Mouse (Mus musculus): ENCODE measurements around the gene Hyls1.

Hyls1 gene

GRCm38 (mm10) chr9:35543099-35543860 lies 26.9 kb downstream of the Hyls1 start:
- no peak for DNase-seq

- DNase-seq, result no peak
Measured at GRCm38 (mm10) chr9:35541941-35542340, 28.3 kb downstream of the Hyls1 start.

GRCm38 (mm10) chr9:35541488-35541887 lies 28.7 kb downstream of the Hyls1 start:
- DNase-seq, result peak; percentile 80

- DNase-seq, result no peak
Measured at GRCm38 (mm10) chr9:35541024-35541423, 29.2 kb downstream of the Hyls1 start.

GRCm38 (mm10) chr9:35539001-35539750 lies 31.0 kb downstream of the Hyls1 start:
- no peak for DNase-seq

DNA sequence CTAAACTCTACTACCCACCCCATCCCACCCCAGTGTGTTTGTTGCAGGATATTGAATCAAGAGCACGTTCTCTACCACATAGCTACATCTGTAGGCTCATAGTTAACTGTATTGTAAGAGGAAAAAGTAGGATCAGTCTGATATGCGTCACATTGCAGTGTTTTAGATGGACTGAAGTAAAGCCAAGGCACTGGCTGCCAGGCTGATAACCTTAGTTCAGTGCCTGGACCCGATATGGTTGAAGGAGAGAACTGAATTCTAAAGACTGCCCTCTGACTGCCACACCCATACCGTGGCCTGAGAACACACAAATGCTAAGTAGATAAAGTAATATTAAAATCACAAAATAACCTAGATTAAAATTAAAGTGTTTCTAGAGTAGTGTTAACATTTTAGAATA lies 34.3 kb downstream of the Hyls1 start:
- DNase-seq, result no peak

DNA sequence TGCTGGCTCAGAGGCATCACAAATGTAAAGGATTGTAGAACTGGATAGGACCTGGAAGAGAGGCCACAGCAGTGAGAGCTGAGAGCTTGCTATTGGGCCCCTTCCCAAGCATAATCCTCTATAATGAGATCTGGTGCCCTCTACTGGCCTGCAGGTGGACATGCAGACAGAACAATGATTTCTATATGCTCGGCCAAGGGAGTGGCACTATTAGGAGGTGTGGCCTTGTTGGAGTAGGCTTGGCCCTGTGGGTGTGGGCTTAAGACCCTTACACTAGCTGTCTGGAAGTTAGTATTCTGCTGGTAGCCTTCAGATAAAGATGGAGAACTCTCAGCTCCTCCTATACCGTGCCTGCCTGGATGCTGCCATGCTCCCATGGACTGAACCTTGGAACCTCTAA lies 35.1 kb downstream of the Hyls1 start:
- DNase-seq, result peak; percentile 62

- no peak for DNase-seq
Measured at GRCm38 (mm10) chr9:35533266-35533665, 36.9 kb downstream of the Hyls1 start.

- DNase-seq, result no peak
Measured at GRCm38 (mm10) chr9:35529796-35530195, 40.4 kb downstream of the Hyls1 start.

GRCm38 (mm10) chr9:35529141-35529540 lies 41.1 kb downstream of the Hyls1 start:
- no peak for DNase-seq

DNA sequence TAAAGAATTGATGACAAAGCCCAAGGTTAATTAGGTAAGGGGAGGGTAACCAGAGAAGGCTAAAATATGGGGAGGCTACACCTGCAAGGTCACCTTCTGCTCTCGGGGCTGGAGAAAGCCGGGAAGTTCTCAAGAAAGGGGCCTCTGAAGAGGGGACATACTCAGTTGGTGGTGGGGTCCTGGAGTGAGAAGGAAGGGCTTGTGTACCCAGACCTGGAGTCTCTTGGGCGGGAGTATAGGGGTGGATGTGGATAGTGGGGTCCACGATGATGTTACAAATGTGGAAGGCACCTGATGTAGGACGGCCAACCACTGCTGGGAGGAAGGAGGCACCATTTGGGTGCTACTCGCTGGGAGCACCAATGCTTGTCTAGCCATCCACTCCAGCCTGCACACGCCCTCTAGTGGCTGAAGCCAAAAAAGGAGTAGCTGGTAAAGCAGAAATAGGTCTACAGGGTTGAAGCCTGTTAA lies 46.2 kb downstream of the Hyls1 start:
- peak; percentile 79 for DNase-seq

DNA sequence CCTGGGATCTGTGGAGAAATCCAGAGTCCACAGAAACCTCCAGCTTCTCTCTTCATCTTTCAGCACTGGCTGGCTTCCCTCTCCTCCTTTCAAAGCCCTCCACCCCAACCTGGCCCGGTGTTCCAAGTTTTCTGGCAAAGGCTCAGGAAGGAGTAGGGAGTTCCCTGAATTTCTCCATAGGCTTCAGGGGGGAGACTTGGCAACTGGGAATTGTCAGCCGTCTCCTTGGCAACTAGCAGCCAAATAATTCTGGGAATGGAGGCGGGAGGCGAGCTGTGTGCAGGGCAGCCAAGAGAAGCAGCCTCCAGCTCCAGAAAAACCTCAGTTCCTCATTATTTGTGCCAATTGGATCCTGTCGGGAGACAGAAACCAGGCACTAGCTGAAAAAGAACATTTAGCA lies 46.7 kb downstream of the Hyls1 start:
- DNase-seq, result peak; percentile 29

DNA sequence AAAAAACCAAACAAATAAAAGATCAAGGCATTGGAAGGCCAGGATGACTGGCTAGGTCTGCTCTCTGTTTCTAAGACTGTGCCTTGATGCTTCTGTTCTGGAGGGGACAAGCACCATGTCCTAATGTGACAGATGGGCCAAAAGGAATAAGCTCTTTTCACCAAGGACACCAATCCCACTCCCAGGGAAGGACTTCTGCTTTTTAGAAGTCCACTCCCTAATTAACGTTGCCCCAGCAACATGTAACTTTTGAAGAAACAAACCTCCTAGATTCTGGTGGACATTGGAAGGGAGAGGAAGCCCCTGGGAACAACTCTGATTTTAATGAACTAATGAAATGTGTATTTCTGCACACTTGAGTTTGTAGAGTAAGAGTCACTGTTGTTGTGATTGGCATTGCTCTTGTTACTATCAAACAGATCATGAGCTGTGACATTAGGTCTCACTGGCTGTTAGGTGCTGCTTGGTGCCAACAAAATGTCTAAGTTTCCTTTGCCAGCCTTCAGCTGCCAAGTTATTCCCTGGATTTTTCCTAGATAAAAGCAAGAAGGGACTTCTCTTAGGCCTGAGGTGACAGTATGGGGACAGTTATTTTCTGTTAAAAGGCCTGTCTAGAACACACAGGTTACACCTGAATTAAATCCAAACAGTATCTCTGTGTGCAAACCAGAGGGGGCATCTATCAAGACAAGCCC lies 47.2 kb downstream of the Hyls1 start:
- no peak for DNase-seq

DNA sequence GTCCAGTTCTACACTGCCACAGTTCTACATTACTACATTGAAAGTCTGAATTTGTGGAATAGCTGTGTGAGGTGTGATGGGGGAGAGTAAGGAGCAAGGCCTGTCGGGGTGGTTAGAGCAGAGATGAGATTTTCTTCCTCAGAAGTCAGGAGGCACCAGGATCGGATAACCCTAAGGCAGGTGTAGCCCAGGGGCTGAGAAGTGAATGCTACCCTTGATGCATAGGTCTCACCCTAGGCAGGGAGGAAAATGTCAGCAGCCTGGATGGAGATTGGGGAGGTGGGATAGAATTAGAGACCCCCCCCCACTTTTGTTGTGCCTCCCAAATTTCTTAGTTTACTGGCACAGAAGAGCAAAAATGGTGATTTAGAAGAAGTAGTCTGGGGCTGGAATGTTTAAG lies 48.0 kb downstream of the Hyls1 start:
- DNase-seq, result no peak

DNA sequence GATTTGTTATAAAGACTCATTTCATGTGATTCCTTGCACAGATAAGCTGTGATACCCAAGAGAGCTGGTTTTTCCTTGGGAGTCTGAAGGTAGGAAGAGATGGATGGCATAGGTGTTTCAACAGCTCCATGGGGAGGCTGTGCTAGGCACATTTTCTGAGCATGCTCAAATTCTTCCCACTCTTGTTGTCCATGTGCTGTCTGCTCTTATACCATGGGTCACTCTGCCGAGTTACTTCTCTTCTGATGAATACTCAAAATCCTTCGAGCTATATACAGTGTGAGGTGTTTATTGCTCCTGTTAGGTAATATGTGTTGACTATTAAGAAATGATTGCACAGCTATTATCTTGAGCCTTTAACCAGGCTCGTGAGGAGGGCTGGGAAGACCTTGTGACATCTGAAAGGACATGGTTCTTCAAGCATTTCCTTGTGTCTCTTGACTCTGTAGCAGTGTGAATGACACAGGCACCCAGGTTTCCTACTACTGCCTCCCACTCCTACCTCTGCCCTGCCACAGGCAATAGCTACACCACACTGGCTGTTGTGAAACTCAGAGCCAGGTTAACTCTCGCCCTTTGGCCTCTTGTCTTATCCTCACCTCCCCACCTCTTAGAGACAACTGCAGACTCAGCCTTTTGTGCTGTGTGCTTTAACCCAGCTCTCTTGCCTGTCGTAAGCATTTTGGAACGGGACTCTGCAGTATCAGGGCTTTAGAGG lies 49.4 kb downstream of the Hyls1 start:
- DNase-seq, result no peak

GRCm38 (mm10) chr9:35518169-35518568 lies 52.0 kb downstream of the Hyls1 start, which contains the start of gene Gm1113:
TSS of gene Gm1113 (minus strand) at chr9:35518269.
- no peak for DNase-seq

DNA sequence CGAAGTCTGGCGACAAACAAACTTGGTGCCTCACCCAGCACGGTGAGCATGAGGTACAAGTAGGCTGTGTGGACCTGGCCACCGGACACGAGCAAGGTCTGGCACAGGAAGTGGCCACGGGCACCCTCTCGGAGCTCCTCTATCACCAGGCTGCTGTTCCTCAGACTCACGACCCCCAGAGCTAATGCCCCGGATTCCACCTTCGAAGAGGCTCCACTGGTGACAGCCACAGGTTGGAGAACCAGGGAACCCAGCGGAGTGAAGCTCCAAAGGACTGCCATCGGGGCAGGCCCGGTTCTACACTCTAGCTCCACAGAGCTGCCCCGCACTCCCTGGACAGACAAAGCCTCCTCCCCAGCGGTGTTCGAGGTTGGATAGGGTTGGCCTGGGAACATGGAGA lies 53.5 kb downstream of the Hyls1 start:
- no peak for DNase-seq

DNA sequence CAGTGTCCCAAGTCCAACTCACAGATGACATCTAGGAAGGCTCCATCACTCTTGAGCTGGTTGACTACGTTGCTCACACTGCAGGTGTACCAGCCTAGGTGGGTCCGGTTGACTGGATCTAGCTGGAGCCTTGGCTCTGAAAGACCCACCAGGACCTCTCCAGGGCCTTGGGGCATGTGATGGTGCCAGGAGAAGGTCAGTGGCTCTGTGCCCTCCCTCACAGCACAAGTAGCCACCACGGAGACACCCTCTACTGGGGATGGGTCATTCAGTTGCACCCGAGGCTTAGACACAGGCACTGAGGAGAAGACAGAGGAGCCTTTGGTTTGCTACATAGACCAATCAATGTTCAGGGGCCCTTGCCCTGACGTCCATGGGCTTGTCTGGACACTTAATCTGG lies 54.0 kb downstream of the Hyls1 start:
- no peak for DNase-seq

GRCm38 (mm10) chr9:35513900-35514299 lies 56.3 kb downstream of the Hyls1 start:
- DNase-seq, result no peak
